Mouse (Mus musculus) kidney, adult 2 months (tissue): ENCODE measurements at regions not wholly inside any gene's neighbourhood (a gene's known extent, or its start where the extent isn't known, plus 50 kb on each side); places are given as distances from the start of the nearest gene placed in this dataset.

ENCODE experiments used
- CTCF ChIP-seq: fragments of 200-500 bp; conservative IDR thresholded peaks from 2 replicates; pipeline ENCODE4 v1.5.1; 2011; ENCODE audit warnings: low read depth, mild to moderate bottlenecking, control low read depth, low read length, moderate library complexity, mixed read lengths; ENCODE audit not compliant: insufficient read depth, insufficient read length
- POLR2A ChIP-seq: fragments of 200-500 bp; IDR thresholded peaks from one replicate; pipeline ENCODE4 v1.6.1; 2011; ENCODE audit warnings: low read depth, low read length, control low read depth

GRCm38 (mm10) chr3:148529893-148530292 lies 460.5 kb downstream of the Adgrl2 start:
- TF ChIP-seq CTCF, result no peak
- TF ChIP-seq POLR2A, result no peak
